Mouse (Mus musculus): ENCODE measurements around the gene Pet100.

DNA sequence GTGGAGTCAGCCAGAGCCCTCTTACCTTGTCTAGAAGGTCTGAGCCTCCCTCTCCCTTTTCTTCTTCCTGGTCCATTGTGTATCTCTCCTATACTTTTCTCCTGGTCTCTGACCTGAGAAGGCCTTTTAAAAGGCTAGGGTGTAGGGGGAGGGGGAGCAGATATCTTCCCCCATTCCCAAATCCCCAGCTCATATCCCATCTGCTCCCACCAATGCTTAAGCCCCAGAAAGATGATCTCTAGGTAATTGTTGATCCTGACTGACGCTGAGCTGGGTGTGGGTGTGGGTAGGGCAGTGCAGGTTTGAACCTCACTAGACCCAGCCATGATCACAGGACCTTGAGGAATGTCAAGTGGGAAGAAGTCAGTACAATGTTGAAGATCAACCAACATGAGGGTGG, 4.1 kb downstream of the Pet100 start, which contains the start of gene Pcp2:
- no peak for TF ChIP-seq CTCF (IDR thresholded peaks at IDR 0.05; ENCODE audit: low read depth, low read length)
- no peak for TF ChIP-seq POLR2A (IDR thresholded peaks at IDR 0.05; ENCODE audit: borderline replicate concordance, low read depth, low read length)

Data from bone marrow macrophage, adult 2 months (primary cell).